Mouse (Mus musculus) midbrain, embryonic 14.5 days (tissue): Measurements from ENCODE around the gene Zbtb7a. TPM values are rescaled to one million over a fixed set of nuclear protein-coding genes. Genes with fewer than 3 reads are reported as not detected.

Experiments
- ATAC-seq: fragments of 200-750 bp; cut with Nextera tagmentation; 2 replicates; pipeline ENCODE4 v1.8.0; 2017; ENCODE audit warnings: moderate number of reproducible peaks, moderate library complexity; ENCODE audit not compliant: low FRiP score, low TSS enrichment
- DNase-seq: peaks from one replicate; pipeline ENCODE4 v3.0.0-alpha.2; 2015
- H3K27ac ChIP-seq: fragments of 300-500 bp; sonication (generic); replicated peaks from 2 replicates; pipeline ENCODE4 v1.5.1; 2014; ENCODE audit warnings: mild to moderate bottlenecking, low read depth, low read length, moderate library complexity
- H3K27me3 ChIP-seq: fragments of 300-500 bp; sonication (generic); 2 replicates; pipeline ENCODE4 v1.6.1; 2014; ENCODE audit warnings: low read length, control low read depth, mixed read lengths; ENCODE audit not compliant: control insufficient read depth, insufficient read depth
- H3K36me3 ChIP-seq: fragments of 300-500 bp; sonication (generic); 2 replicates; pipeline ENCODE4 v1.6.1; 2014; ENCODE audit warnings: low read length, control low read depth; ENCODE audit not compliant: control insufficient read depth, insufficient read depth
- H3K4me1 ChIP-seq: fragments of 300-500 bp; sonication (generic); 2 replicates; pipeline ENCODE4 v1.6.1; 2014; ENCODE audit warnings: mild to moderate bottlenecking, antibody characterized with exemption, low read length, control low read depth; ENCODE audit not compliant: control insufficient read depth, insufficient read depth
- H3K4me2 ChIP-seq: fragments of 300-500 bp; sonication (generic); 2 replicates; pipeline ENCODE4 v1.6.1; 2014; ENCODE audit warnings: mild to moderate bottlenecking, low read length, moderate library complexity
- H3K4me3 ChIP-seq: fragments of 300-500 bp; sonication (generic); replicated peaks from 2 replicates; pipeline ENCODE4 v1.5.1; 2014; ENCODE audit warnings: low read depth, low read length
- H3K9ac ChIP-seq: fragments of 300-500 bp; sonication (generic); replicated peaks from 2 replicates; pipeline ENCODE4 v1.6.1; 2014; ENCODE audit warnings: mild to moderate bottlenecking, low read length, moderate library complexity
- H3K9me3 ChIP-seq: fragments of 300-500 bp; sonication (generic); 2 replicates; pipeline ENCODE4 v1.6.1; 2016; ENCODE audit warnings: low read length, control low read depth, mixed read lengths; ENCODE audit not compliant: control insufficient read depth
- WGBS: fragments of 180-500 bp; shearing (Covaris S2); extraction: QIAGEN DNeasy Blood & Tissue Kit; methylation state at CpG from one replicate; pipeline ENCODE4 v1.1.7; 2014; 5-methylcytosine and 5-hydroxymethylcytosine counted together
- polyA plus RNA-seq: library from polyadenylated mRNA; unstranded; fragments of >200 nt; fragmentation: Nextera tagmentation; extraction: Ambion mirVana; gene quantifications from 2 replicates; pipeline ENCODE4 v1.2.1, GENCODE M21; 2014

Gene Zbtb7a
- polyA plus RNA-seq, 1 experiment from 2014 or later: 12.4 TPM

DNA sequence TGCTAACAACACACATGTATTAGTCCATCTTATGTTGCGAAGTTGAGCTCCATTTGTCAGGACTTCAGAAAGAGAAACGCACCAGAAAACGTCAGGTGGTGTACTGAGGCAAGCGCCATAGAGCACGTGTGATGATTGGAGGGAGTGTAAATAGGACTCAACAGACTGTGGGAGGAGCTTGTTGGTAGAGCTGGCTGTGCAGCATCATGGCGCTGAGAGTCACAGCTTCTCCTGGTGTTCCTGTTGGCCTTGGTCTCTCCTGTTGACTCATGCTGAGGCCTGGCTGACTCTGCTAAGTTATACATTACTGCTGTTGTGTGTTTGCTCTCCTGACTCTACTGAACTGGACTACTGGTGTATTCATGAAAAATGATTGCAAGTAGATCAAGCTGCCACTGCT lies 22.1 kb upstream of the Zbtb7a start:
- no peak for DNase-seq
- no peak for ATAC-seq
- Histone ChIP-seq H3K27me3 (no peaks in the 10 kb centered on the region), H3K9ac (no peak overlapping the region), H3K27ac (no peak overlapping the region), H3K4me2 (no peak overlapping the region), H3K4me1 (no peaks in the 10 kb centered on the region), H3K36me3 (peaks cover 93% of the 10 kb centered on the region), H3K4me3 (no peak overlapping the region), H3K9me3 (no peaks in the 10 kb centered on the region)
- WGBS: 96% methylated on average over 6 of the region's 6 CpGs

DNA sequence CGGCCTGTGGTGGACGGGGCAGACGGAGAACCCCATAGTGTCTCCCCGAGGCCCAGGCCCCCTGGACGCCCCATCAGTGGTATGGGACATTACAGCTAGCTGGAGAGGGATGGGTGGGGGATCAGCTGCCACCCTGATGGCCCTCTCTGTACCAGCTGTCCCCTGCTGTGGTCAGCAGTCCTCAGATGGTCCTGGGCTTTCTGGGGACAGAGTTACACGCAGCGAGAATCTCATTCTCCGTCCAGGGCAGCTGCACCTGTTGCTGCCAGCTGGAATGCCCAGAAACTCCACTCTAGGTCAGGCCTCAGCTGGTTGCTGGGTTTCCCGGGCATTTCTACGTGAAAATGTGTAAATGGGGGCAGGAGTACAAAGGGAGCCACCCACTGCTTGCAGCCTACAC lies 15.4 kb upstream of the Zbtb7a start:
- H3K4me3 ChIP-seq: no peak overlapping the region
- H3K27me3 ChIP-seq: no peaks in the 10 kb centered on the region
- DNase-seq (no peak), ATAC-seq (no peak)
- no peak overlapping the region for H3K27ac ChIP-seq
- WGBS: 94% methylated on average over 10 of the region's 10 CpGs
- H3K4me1 ChIP-seq: no peaks in the 10 kb centered on the region
- no peaks in the 10 kb centered on the region for H3K9me3 ChIP-seq
- peaks cover 95% of the 10 kb centered on the region for H3K36me3 ChIP-seq
- H3K9ac ChIP-seq: no peak overlapping the region
- H3K4me2 ChIP-seq: no peak overlapping the region

DNA sequence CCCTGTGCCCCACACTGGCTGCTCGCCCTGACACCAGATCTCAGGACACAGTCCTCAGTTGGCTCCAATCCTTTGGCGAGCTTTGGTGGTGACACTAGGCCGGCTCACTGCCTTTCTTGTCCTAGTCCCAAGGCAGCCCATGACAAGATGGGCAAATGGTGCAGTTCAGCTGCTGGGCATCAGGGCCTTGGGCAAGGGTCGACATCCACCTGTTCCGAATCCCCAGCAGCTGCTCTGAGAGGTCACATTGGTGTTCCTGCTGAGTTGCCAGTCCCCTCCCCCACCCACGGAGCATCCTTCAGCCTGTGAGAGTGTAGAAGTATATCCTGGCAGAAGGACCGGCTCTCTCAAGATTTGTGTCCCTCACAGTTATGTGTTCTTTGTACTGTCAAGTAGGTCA lies 14.4 kb upstream of the Zbtb7a start:
- DNase-seq (no peak), ATAC-seq (no peak)
- no peak overlapping the region for H3K4me3 ChIP-seq
- H3K27me3 ChIP-seq: no peaks in the 10 kb centered on the region
- H3K4me2 ChIP-seq: no peak overlapping the region
- peaks cover 91% of the 10 kb centered on the region for H3K36me3 ChIP-seq
- H3K4me1 ChIP-seq: no peaks in the 10 kb centered on the region
- H3K9ac ChIP-seq: no peak overlapping the region
- no peaks in the 10 kb centered on the region for H3K9me3 ChIP-seq
- WGBS: 90% methylated on average over 7 of the region's 7 CpGs
- no peak overlapping the region for H3K27ac ChIP-seq

GRCm38 (mm10) chr10:81122889-81123288 lies 12.1 kb upstream of the Zbtb7a start:
- Histone ChIP-seq H3K4me1 (no peaks in the 10 kb centered on the region), H3K4me3 (no peak overlapping the region), H3K9me3 (no peaks in the 10 kb centered on the region), H3K4me2 (no peak overlapping the region), H3K36me3 (peaks cover 71% of the 10 kb centered on the region), H3K27me3 (0 out of 2 replicates have a peak, but pooled peaks cover 2% of the 10 kb centered on the region), H3K9ac (no peak overlapping the region), H3K27ac (no peak overlapping the region)
- ATAC-seq: no peak
- 85% methylated on average over 2 of the region's 2 CpGs for WGBS
- no peak for DNase-seq

GRCm38 (mm10) chr10:81123500-81123899 lies 11.5 kb upstream of the Zbtb7a start:
- Histone ChIP-seq H3K27me3 (peaks cover 8% of the 10 kb centered on the region), H3K27ac (no peak overlapping the region), H3K4me3 (no peak overlapping the region), H3K9ac (no peak overlapping the region), H3K4me1 (0 out of 2 replicates have a peak, but pooled peaks cover 2% of the 10 kb centered on the region), H3K9me3 (no peaks in the 10 kb centered on the region), H3K36me3 (peaks cover 67% of the 10 kb centered on the region), H3K4me2 (no peak overlapping the region)
- DNase-seq (no peak), ATAC-seq (no peak)
- WGBS: 82% methylated on average over 11 of the region's 11 CpGs

DNA sequence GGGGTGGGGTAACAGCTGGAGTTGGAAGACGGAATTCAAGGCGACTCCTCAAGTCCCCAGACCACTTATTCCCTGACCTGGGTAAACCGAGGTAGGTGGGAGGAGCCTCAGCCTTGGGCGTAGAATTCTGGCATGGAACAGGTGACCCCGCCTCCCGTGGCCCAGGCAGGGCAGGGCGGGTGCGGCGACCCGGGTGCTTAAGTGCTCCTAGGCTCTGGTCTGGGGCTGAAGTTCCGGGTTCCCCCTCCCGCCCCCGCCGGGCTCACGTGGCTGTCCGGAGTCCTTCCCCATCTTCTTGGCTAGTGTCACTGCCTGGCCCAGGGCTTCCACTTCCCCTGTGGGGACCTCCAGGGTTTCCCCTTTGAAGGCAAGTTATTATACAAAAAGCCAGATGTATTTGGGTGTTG lies 836 bp upstream of the Zbtb7a start:
- Histone ChIP-seq H3K27me3 (peaks cover 54% of the 10 kb centered on the region), H3K4me3 (no peak overlapping the region), H3K9ac (no peak overlapping the region), H3K4me1 (peaks cover 16% of the 10 kb centered on the region), H3K4me2 (no peak overlapping the region), H3K36me3 (no peaks in the 10 kb centered on the region), H3K27ac (no peak overlapping the region), H3K9me3 (no peaks in the 10 kb centered on the region)
- ATAC-seq (no peak), DNase-seq (no peak)
- 5% methylated on average over 16 of the region's 16 CpGs for WGBS

DNA sequence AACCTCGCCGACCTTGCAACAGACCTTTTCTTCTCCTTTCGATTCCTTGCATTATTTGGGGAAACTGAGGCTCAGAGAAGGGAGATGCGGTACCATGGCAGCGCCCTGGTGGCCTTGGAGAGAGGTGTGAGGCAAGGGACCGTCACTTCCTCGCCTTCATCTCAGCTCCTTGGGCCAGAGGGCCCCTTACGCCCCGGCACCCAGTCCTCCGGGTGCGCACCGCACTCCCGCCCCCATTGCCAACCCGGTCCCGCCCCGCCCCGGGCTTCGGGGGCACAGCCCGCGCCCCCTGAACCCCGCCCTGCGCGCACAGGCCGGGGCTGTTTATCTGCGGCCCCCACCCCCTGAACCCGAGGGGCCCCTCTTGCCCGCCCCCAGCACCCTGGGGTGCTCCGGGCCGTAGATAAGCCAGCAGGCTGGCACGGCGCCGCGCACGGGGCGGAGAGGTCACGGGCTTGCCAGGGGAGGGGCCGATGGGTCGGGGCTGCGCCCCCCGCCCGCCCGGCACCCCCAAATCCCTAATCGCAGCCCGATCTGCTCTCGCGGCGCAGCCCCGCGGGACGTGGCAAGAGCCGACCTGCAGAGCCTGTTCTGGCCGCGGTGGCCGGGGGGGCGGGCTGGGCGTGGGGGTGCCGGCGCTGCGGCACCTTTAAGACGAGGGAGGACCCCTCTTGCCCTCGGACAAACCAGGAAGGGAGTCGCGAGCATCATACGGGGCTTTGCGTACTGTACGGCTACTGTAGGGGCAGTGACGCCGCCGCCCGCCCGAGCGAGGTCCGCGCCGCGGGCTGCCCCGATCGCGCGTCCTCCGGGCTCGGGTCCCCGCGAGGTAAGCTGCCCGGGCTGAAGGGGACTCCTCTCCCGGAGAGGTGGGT lies 1.0 kb downstream of the Zbtb7a start:
- H3K4me2 ChIP-seq: peak overlapping the region; percentile 98
- H3K9ac ChIP-seq: peak overlapping the region; percentile 77
- H3K4me1 ChIP-seq: peaks cover 28% of the 10 kb centered on the region
- ATAC-seq: peak; percentile 12; the same call in 1 of the 2 replicates
- peak; percentile 84 for DNase-seq
- H3K27ac ChIP-seq: peak overlapping the region; percentile 89
- H3K27me3 ChIP-seq: peaks cover 38% of the 10 kb centered on the region
- no peaks in the 10 kb centered on the region for H3K36me3 ChIP-seq
- H3K4me3 ChIP-seq: peak overlapping the region; percentile 78
- WGBS: under 1% methylated on average over 74 of the region's 86 CpGs
- no peaks in the 10 kb centered on the region for H3K9me3 ChIP-seq

- DNase-seq: peak; percentile 88
- 1% methylated on average over 47 of the region's 50 CpGs for WGBS
Measured at GRCm38 (mm10) chr10:81136706-81137231, 1.7 kb downstream of the Zbtb7a start.

More at GRCm38 (mm10) chr10:81136706-81137231, 1.7 kb downstream of the Zbtb7a start:
- Histone ChIP-seq H3K27ac (peak overlapping the region; percentile 89), H3K9ac (peak overlapping the region; percentile 77), H3K36me3 (no peaks in the 10 kb centered on the region), H3K9me3 (no peaks in the 10 kb centered on the region), H3K4me3 (peak overlapping the region; percentile 78), H3K27me3 (peaks cover 38% of the 10 kb centered on the region), H3K4me1 (peaks cover 30% of the 10 kb centered on the region), H3K4me2 (peak overlapping the region; percentile 98)
- peak; percentile 55 for ATAC-seq
